ENCODE assay signal across 14 mouse cellular contexts in genomic region chr4:148928316-148928715, GRCm38 (mm10).
DNase-seq lines count a peak whose midpoint lies in the region; ATAC-seq lines count a peak whose summit lies in the region.
"Had no signal": no experiment of that assay in that cellular context is flagged by ENCODE, and none has a peak within 500 bp of the region (broad histone marks: within the 10 kb centered on the region; RNA-seq: fewer than 3 reads in every experiment).

No protein-coding gene starts in this region.

- peaks cover 29% of the 10 kb centered on the region for H3K27me3 ChIP-seq in kidney, embryonic 15.5 days

- 62% methylated on average over 9 of the region's 9 CpGs for WGBS in kidney, embryonic 15.5 days

- H3K27ac ChIP-seq in kidney, embryonic 15.5 days = no peak overlapping the region
- H3K27ac ChIP-seq: forebrain, embryonic 10.5 days had no signal

- H3K4me3 ChIP-seq in kidney, embryonic 15.5 days (replicated peaks) = no peak overlapping the region
- H3K4me3 ChIP-seq: forebrain, embryonic 10.5 days; midbrain, embryonic 10.5 days had no signal

- no peak overlapping the region for H3K4me2 ChIP-seq in kidney, embryonic 15.5 days

- intact Hi-C loops in gastrocnemius, postnatal 36 days (cut with DNase I) = no loop called here

- peaks cover 66% of the 10 kb centered on the region for H3K4me1 ChIP-seq in kidney, embryonic 15.5 days

- ATAC-seq in kidney, embryonic 15.5 days (replicated peaks; ENCODE audit: low FRiP score) = no peak
- ATAC-seq in granulocyte monocyte progenitor cell, adult 5-6 weeks (replicated peaks; ENCODE audit: poor library complexity, severe bottlenecking) = peak; percentile 30; the same call in 1 of the 2 replicates
- ATAC-seq: inflammation-experienced regulatory T-cells, adult 6 months had no signal

- peak; percentile 32 for DNase-seq in gastrocnemius, adult 18-20 months (ENCODE audit: low spot score)
- DNase-seq in gastrocnemius, postnatal 36 days = no peak
- peak; percentile 56 to 69 for DNase-seq in kidney, adult 8-10 months
- DNase-seq in kidney, postnatal 36 days = peak; percentile 77 to 84
- no peak for DNase-seq in natural killer cell, adult 2 months (ENCODE audit: low spot score in 2 of 2)
- no peak for DNase-seq in thymus, postnatal 10 days (ENCODE audit: low spot score in 2 of 2)
- DNase-seq: adrenal gland, postnatal 25 days; cerebellum, adult 18-20 months; liver had no signal

- no peaks in the 10 kb centered on the region for H3K9me3 ChIP-seq in kidney, embryonic 15.5 days (replicated peaks)
- H3K9me3 ChIP-seq: forebrain, embryonic 10.5 days; midbrain, embryonic 10.5 days had no signal

- H3K36me3 ChIP-seq in kidney, embryonic 15.5 days = peaks cover 3% of the 10 kb centered on the region; the same call in 1 of the 2 replicates

- H3K9ac ChIP-seq in kidney, embryonic 15.5 days = no peak overlapping the region

Comparison
In these comparisons a context has a peak if more than half of its experiments do, and no peak if none do; other contexts are left out.
1. DNase-seq: peak in gastrocnemius, adult 18-20 months (single experiment), kidney, adult 8-10 months (2 of 2) and kidney, postnatal 36 days (2 of 2); none in gastrocnemius, postnatal 36 days (0 of 2), natural killer cell, adult 2 months (0 of 2) and thymus, postnatal 10 days (0 of 2).